Mouse (Mus musculus) erythroblast, embryonic 14.5 days (primary cell): Measurements from ENCODE around the gene Fmod.

Experiments used
- GATA1 ChIP-seq: IDR thresholded peaks from 2 replicates; pipeline ENCODE4 v1.6.1; 2012; ENCODE audit warnings: low read length, inconsistent platforms, mixed read lengths
- TAL1 ChIP-seq: IDR thresholded peaks from 3 replicates; pipeline ENCODE4 v1.6.1; 2012; ENCODE audit warnings: low read length, inconsistent platforms, mixed read lengths

- no peak for TF ChIP-seq GATA1
- TF ChIP-seq TAL1 = no peak
These were observed 43.9 kb downstream of the Fmod start for GRCm38 (mm10) chr1:134080881-134081450.
